Mouse (Mus musculus): ENCODE measurements around the gene Bbs1. TPM values are rescaled to one million over a fixed set of nuclear protein-coding genes. Genes with fewer than 3 reads are reported as not detected.

The Bbs1 gene
- polyA plus RNA-seq, 1 experiment from 2014 or later: 5.2 TPM

GRCm38 (mm10) chr19:4850281-4850680 is 56.1 kb downstream of the Bbs1 start:
- Histone ChIP-seq H3K27me3 (0 out of 2 replicates have a peak, but pooled peaks cover 9% of the 10 kb centered on the region), H3K9me3 (replicated peaks) (no peaks in the 10 kb centered on the region), H3K4me3 (replicated peaks) (no peak overlapping the region), H3K36me3 (no peaks in the 10 kb centered on the region), H3K4me1 (peaks cover 9% of the 10 kb centered on the region), H3K9ac (no peak overlapping the region), H3K4me2 (no peak overlapping the region), H3K27ac (no peak overlapping the region)
- 48% methylated on average over 5 of the region's 5 CpGs for WGBS
- no peak for ATAC-seq (replicated peaks; ENCODE audit: low FRiP score)

- Histone ChIP-seq H3K4me2 (no peak overlapping the region), H3K9ac (no peak overlapping the region), H3K4me3 (replicated peaks) (no peak overlapping the region), H3K27me3 (0 out of 2 replicates have a peak, but pooled peaks cover 9% of the 10 kb centered on the region), H3K36me3 (no peaks in the 10 kb centered on the region), H3K27ac (no peak overlapping the region), H3K4me1 (peaks cover 5% of the 10 kb centered on the region), H3K9me3 (replicated peaks) (no peaks in the 10 kb centered on the region)
- ATAC-seq (replicated peaks; ENCODE audit: low FRiP score): no peak
- 42% methylated on average over 4 of the region's 4 CpGs for WGBS
Observed at GRCm38 (mm10) chr19:4849800-4850199, 56.6 kb downstream of the Bbs1 start.

- no peak overlapping the region for H3K9ac ChIP-seq
- whole genome bisulfite sequencing: 36% methylated on average over 7 of the region's 7 CpGs
- H3K4me3 ChIP-seq (replicated peaks): no peak overlapping the region
- H3K9me3 ChIP-seq (replicated peaks): no peaks in the 10 kb centered on the region
- ATAC-seq (replicated peaks; ENCODE audit: low FRiP score): no peak
- peaks cover 8% of the 10 kb centered on the region; the same call in 1 of the 2 replicates for H3K27me3 ChIP-seq
- H3K4me1 ChIP-seq: no peaks in the 10 kb centered on the region
- no peak overlapping the region for H3K4me2 ChIP-seq
- H3K36me3 ChIP-seq: no peaks in the 10 kb centered on the region
- H3K27ac ChIP-seq: no peak overlapping the region
Observed at GRCm38 (mm10) chr19:4847490-4847889, 58.9 kb downstream of the Bbs1 start.

- H3K27ac ChIP-seq: no peak overlapping the region
- H3K4me3 ChIP-seq (replicated peaks): no peak overlapping the region
- H3K27me3 ChIP-seq: peaks cover 21% of the 10 kb centered on the region
- H3K9ac ChIP-seq: no peak overlapping the region
- H3K4me1 ChIP-seq: no peaks in the 10 kb centered on the region
- H3K36me3 ChIP-seq: no peaks in the 10 kb centered on the region
- no peaks in the 10 kb centered on the region for H3K9me3 ChIP-seq (replicated peaks)
- H3K4me2 ChIP-seq: no peak overlapping the region
- no peak for ATAC-seq (replicated peaks; ENCODE audit: low FRiP score)
- WGBS: 59% methylated on average over 2 of the region's 2 CpGs
Observed at GRCm38 (mm10) chr19:4845846-4846245, 60.6 kb downstream of the Bbs1 start.

- no peak overlapping the region for H3K4me2 ChIP-seq
- no peaks in the 10 kb centered on the region for H3K36me3 ChIP-seq
- H3K4me1 ChIP-seq: peaks cover 17% of the 10 kb centered on the region
- no peaks in the 10 kb centered on the region for H3K9me3 ChIP-seq (replicated peaks)
- no peak overlapping the region for H3K27ac ChIP-seq
- WGBS: 67% methylated on average over 2 of the region's 2 CpGs
- peaks cover 32% of the 10 kb centered on the region for H3K27me3 ChIP-seq
- H3K4me3 ChIP-seq (replicated peaks): no peak overlapping the region
- ATAC-seq (replicated peaks; ENCODE audit: low FRiP score): no peak
- H3K9ac ChIP-seq: no peak overlapping the region
Observed at GRCm38 (mm10) chr19:4842611-4843010, 63.8 kb downstream of the Bbs1 start.

- Histone ChIP-seq H3K9me3 (replicated peaks) (no peaks in the 10 kb centered on the region), H3K4me2 (no peak overlapping the region), H3K27ac (no peak overlapping the region), H3K27me3 (peaks cover 29% of the 10 kb centered on the region), H3K4me3 (replicated peaks) (no peak overlapping the region), H3K9ac (no peak overlapping the region), H3K36me3 (0 out of 2 replicates have a peak, but pooled peaks cover 2% of the 10 kb centered on the region), H3K4me1 (peaks cover 17% of the 10 kb centered on the region)
- WGBS: 85% methylated on average over 9 of the region's 9 CpGs
- no peak for ATAC-seq (replicated peaks; ENCODE audit: low FRiP score)
Observed at GRCm38 (mm10) chr19:4840848-4841247, 65.6 kb downstream of the Bbs1 start.

- Histone ChIP-seq H3K27ac (peak within 1 kb of the TSS; percentile 54; the same call in 1 of the 2 replicates), H3K9ac (peak within 1 kb of the TSS; percentile 72), H3K9me3 (replicated peaks) (no peaks in the 10 kb centered on the region), H3K27me3 (peaks cover 29% of the 10 kb centered on the region), H3K4me1 (peaks cover 17% of the 10 kb centered on the region), H3K36me3 (0 out of 2 replicates have a peak, but pooled peaks cover 6% of the 10 kb centered on the region), H3K4me2 (peak within 1 kb of the TSS; percentile 88), H3K4me3 (replicated peaks) (peak within 1 kb of the TSS; percentile 63)
- under 1% methylated on average over 25 of the region's 25 CpGs for WGBS
- peak; percentile 99 for ATAC-seq (replicated peaks; ENCODE audit: low FRiP score)
Observed at GRCm38 (mm10) chr19:4839149-4839548, 67.3 kb downstream of the Bbs1 start, which contains the start of the genes Ccs and Ccdc87. TSS of gene Ccs (minus strand) at chr19:4839332. TSS of gene Ccdc87 (plus strand) at chr19:4839366.

GRCm38 (mm10) chr19:4838526-4839140 is 67.8 kb downstream of the Bbs1 start:
- Histone ChIP-seq H3K27me3 (peaks cover 29% of the 10 kb centered on the region), H3K4me2 (peak overlapping the region; percentile 88), H3K36me3 (0 out of 2 replicates have a peak, but pooled peaks cover 6% of the 10 kb centered on the region), H3K27ac (peak overlapping the region; percentile 54; the same call in 1 of the 2 replicates), H3K4me1 (peaks cover 17% of the 10 kb centered on the region), H3K4me3 (replicated peaks) (peak overlapping the region; percentile 63), H3K9me3 (replicated peaks) (no peaks in the 10 kb centered on the region), H3K9ac (peak overlapping the region; percentile 72)
- peak; percentile 34 for ATAC-seq (replicated peaks; ENCODE audit: low FRiP score)
- WGBS: 30% methylated on average over 10 of the region's 10 CpGs

- Histone ChIP-seq H3K36me3 (peaks cover 19% of the 10 kb centered on the region), H3K4me2 (no peak overlapping the region), H3K4me3 (replicated peaks) (no peak overlapping the region), H3K9me3 (replicated peaks) (no peaks in the 10 kb centered on the region), H3K4me1 (peaks cover 17% of the 10 kb centered on the region), H3K9ac (no peak overlapping the region), H3K27me3 (peaks cover 24% of the 10 kb centered on the region), H3K27ac (no peak overlapping the region)
- WGBS: 96% methylated on average over 6 of the region's 6 CpGs
- no peak for ATAC-seq (replicated peaks; ENCODE audit: low FRiP score)
Observed at GRCm38 (mm10) chr19:4837049-4837448, 69.4 kb downstream of the Bbs1 start.

Other genes with a start within 250 kb of the Bbs1 start
- gene Gm960, start 208.0 kb downstream of the Bbs1 start, polyA plus RNA-seq (2015; fragmentation: Nextera tagmentation; extraction: Ambion mirVana): 2.0 and 3.4 TPM in 2 replicates
- 2.7 and 2.9 TPM in 2 replicates for gene Sptbn2, start 195.5 kb downstream of the Bbs1 start, polyA plus RNA-seq (2015; fragmentation: Nextera tagmentation; extraction: Ambion mirVana)
- 75.2 and 75.5 TPM in 2 replicates for gene Rbm4b, start 150.1 kb downstream of the Bbs1 start, polyA plus RNA-seq (2015; fragmentation: Nextera tagmentation; extraction: Ambion mirVana)
- gene Rbm4, start 112.7 kb downstream of the Bbs1 start, polyA plus RNA-seq (2015; fragmentation: Nextera tagmentation; extraction: Ambion mirVana): 66.1 and 67.6 TPM in 2 replicates
- 38.2 and 40.3 TPM in 2 replicates for gene Gm21992, start 95.0 kb downstream of the Bbs1 start, polyA plus RNA-seq (2015; fragmentation: Nextera tagmentation; extraction: Ambion mirVana)
- gene Rbm14, start 95.0 kb downstream of the Bbs1 start, polyA plus RNA-seq (2015; fragmentation: Nextera tagmentation; extraction: Ambion mirVana): 97.3 and 103 TPM in 2 replicates
- 59.3 and 64.5 TPM in 2 replicates for gene Ccs, start 67.3 kb downstream of the Bbs1 start, polyA plus RNA-seq (2015; fragmentation: Nextera tagmentation; extraction: Ambion mirVana)
- not detected in 2 replicates for gene Ccdc87, start 67.3 kb downstream of the Bbs1 start, polyA plus RNA-seq (2015; fragmentation: Nextera tagmentation; extraction: Ambion mirVana)
- 48.2 and 58.1 TPM in 2 replicates for gene Ctsf, start 51.5 kb downstream of the Bbs1 start, polyA plus RNA-seq (2015; fragmentation: Nextera tagmentation; extraction: Ambion mirVana)
- gene Actn3, start 28.7 kb downstream of the Bbs1 start, polyA plus RNA-seq (2015; fragmentation: Nextera tagmentation; extraction: Ambion mirVana): 10.6 and 12.0 TPM in 2 replicates
- 10.8 and 12.0 TPM in 2 replicates for gene Zdhhc24, start 28.0 kb downstream of the Bbs1 start, polyA plus RNA-seq (2015; fragmentation: Nextera tagmentation; extraction: Ambion mirVana)
- 96.4 and 108 TPM in 2 replicates for gene Dpp3, start 21.7 kb upstream of the Bbs1 start, polyA plus RNA-seq (2015; fragmentation: Nextera tagmentation; extraction: Ambion mirVana)
- 2.9 and 3.0 TPM in 2 replicates for gene Peli3, start 36.5 kb upstream of the Bbs1 start, polyA plus RNA-seq (2015; fragmentation: Nextera tagmentation; extraction: Ambion mirVana)
- gene Mrpl11, start 55.5 kb upstream of the Bbs1 start, polyA plus RNA-seq (2015; fragmentation: Nextera tagmentation; extraction: Ambion mirVana): 108 and 125 TPM in 2 replicates
- 0.18 TPM in 1 of 2 replicates, not detected in the other for gene Npas4, start 83.7 kb upstream of the Bbs1 start, polyA plus RNA-seq (2015; fragmentation: Nextera tagmentation; extraction: Ambion mirVana)
- gene Slc29a2, start 117.2 kb upstream of the Bbs1 start, polyA plus RNA-seq (2015; fragmentation: Nextera tagmentation; extraction: Ambion mirVana): 6.0 and 7.0 TPM in 2 replicates
- 51.0 and 51.7 TPM in 2 replicates for gene B4gat1, start 132.2 kb upstream of the Bbs1 start, polyA plus RNA-seq (2015; fragmentation: Nextera tagmentation; extraction: Ambion mirVana)
- gene AC124502.3, start 132.3 kb upstream of the Bbs1 start, polyA plus RNA-seq (2015; fragmentation: Nextera tagmentation; extraction: Ambion mirVana): 2.1 and 2.3 TPM in 2 replicates
- 44.0 and 51.6 TPM in 2 replicates for gene Brms1, start 134.7 kb upstream of the Bbs1 start, polyA plus RNA-seq (2015; fragmentation: Nextera tagmentation; extraction: Ambion mirVana)
- 3.0 and 4.2 TPM in 2 replicates for gene Rin1, start 143.9 kb upstream of the Bbs1 start, polyA plus RNA-seq (2015; fragmentation: Nextera tagmentation; extraction: Ambion mirVana)
- 50.3 and 74.1 TPM in 2 replicates for gene Cd248, start 161.4 kb upstream of the Bbs1 start, polyA plus RNA-seq (2015; fragmentation: Nextera tagmentation; extraction: Ambion mirVana)
- 1.3 and 1.8 TPM in 2 replicates for gene Tmem151a, start 178.9 kb upstream of the Bbs1 start, polyA plus RNA-seq (2015; fragmentation: Nextera tagmentation; extraction: Ambion mirVana)
- 99.8 and 101 TPM in 2 replicates for gene Yif1a, start 181.9 kb upstream of the Bbs1 start, polyA plus RNA-seq (2015; fragmentation: Nextera tagmentation; extraction: Ambion mirVana)
- gene Cnih2, start 191.9 kb upstream of the Bbs1 start, polyA plus RNA-seq (2015; fragmentation: Nextera tagmentation; extraction: Ambion mirVana): 13.3 and 15.1 TPM in 2 replicates
- gene Rab1b, start 200.4 kb upstream of the Bbs1 start, polyA plus RNA-seq (2015; fragmentation: Nextera tagmentation; extraction: Ambion mirVana): 268 and 290 TPM in 2 replicates
- 27.5 and 27.8 TPM in 2 replicates for gene Klc2, start 211.9 kb upstream of the Bbs1 start, polyA plus RNA-seq (2015; fragmentation: Nextera tagmentation; extraction: Ambion mirVana)

Measured in kidney, embryonic 15.5 days (tissue).